Mouse (Mus musculus) subcutaneous adipose tissue, adult 2 months (tissue): Measurements from ENCODE around the gene Edem2. TPM values are rescaled to one million over a fixed set of nuclear protein-coding genes. Genes with fewer than 3 reads are reported as not detected.

Source experiments
- polyA plus RNA-seq: library from polyadenylated mRNA; depleted of rRNA; stranded (reverse); fragments of >200 nt; gene quantifications from 2 replicates; pipeline ENCODE4 v1.2.3, GENCODE M21; 2012; ENCODE audit warnings: low replicate concordance; rRNA removed

The Edem2 gene
- polyA plus RNA-seq, result 38.8 and 49.6 TPM in 2 replicates

GRCm38 (mm10) chr2:155729158-155729645, at the start of gene Edem2:
Gene Edem2, minus strand, starts transcription at chr2:155729475.

GRCm38 (mm10) chr2:155774927-155775684, 45.8 kb upstream of the Edem2 start, which contains the start of gene Mmp24:
Gene Mmp24, plus strand, starts transcription at chr2:155775342.

GRCm38 (mm10) chr2:155751014-155751786, 21.9 kb upstream of the Edem2 start, which contains the start of gene Procr:
Gene Procr, plus strand, starts transcription at chr2:155751117.

GRCm38 (mm10) chr2:155735766-155736165, 6.5 kb upstream of the Edem2 start, which contains the start of gene Gm17581:
Gene Gm17581, minus strand, starts transcription at chr2:155735866.

GRCm38 (mm10) chr2:155691723-155692493, 37.4 kb downstream of the Edem2 start, which contains the start of gene Trpc4ap:
Gene Trpc4ap, minus strand, starts transcription at chr2:155692384.

Other genes with a start within 250 kb of the Edem2 start
- gene Acss2, start 211.5 kb downstream of the Edem2 start, polyA plus RNA-seq, result 326 and 376 TPM in 2 replicates
- gene Ggt7, start 211.2 kb downstream of the Edem2 start, polyA plus RNA-seq, result 5.9 and 28.5 TPM in 2 replicates
- 22.4 and 30.8 TPM in 2 replicates for gene Gss, start 136.7 kb downstream of the Edem2 start, polyA plus RNA-seq
- 0.21 and 0.39 TPM in 2 replicates for gene Myh7b, start 118.3 kb downstream of the Edem2 start, polyA plus RNA-seq
- gene Trpc4ap, start 37.1 kb downstream of the Edem2 start, polyA plus RNA-seq, result 152 and 177 TPM in 2 replicates
- gene Gm17581, start 6.4 kb upstream of the Edem2 start, polyA plus RNA-seq, result not detected in 2 replicates
- gene Procr, start 21.6 kb upstream of the Edem2 start, polyA plus RNA-seq, result 20.1 and 20.5 TPM in 2 replicates
- 0.12 and 0.13 TPM in 2 replicates for gene Mmp24, start 45.9 kb upstream of the Edem2 start, polyA plus RNA-seq
- 60.4 and 88.2 TPM in 2 replicates for gene BC029722, start 90.0 kb upstream of the Edem2 start, polyA plus RNA-seq
- 85.6 and 109 TPM in 2 replicates for gene Eif6, start 97.5 kb upstream of the Edem2 start, polyA plus RNA-seq
- gene Fam83c, start 105.4 kb upstream of the Edem2 start, polyA plus RNA-seq, result 0.12 TPM in 1 of 2 replicates, not detected in the other
- 47.4 and 61.3 TPM in 2 replicates for gene Uqcc1, start 200.8 kb upstream of the Edem2 start, polyA plus RNA-seq
- not detected in 2 replicates for gene Gm15557, start 211.3 kb upstream of the Edem2 start, polyA plus RNA-seq
- gene Gdf5, start 215.9 kb upstream of the Edem2 start, polyA plus RNA-seq, result 2.3 and 4.5 TPM in 2 replicates
- gene Cep250, start 227.0 kb upstream of the Edem2 start, polyA plus RNA-seq, result 11.2 and 13.4 TPM in 2 replicates